Mouse (Mus musculus) c-Kit-negative CD71-positive TER-119-positive erythroid progenitor cells, embryonic 14.5 days (primary cell): Measurements from ENCODE around the gene Sox5.

Experiments
- DNase-seq: peaks from one replicate; pipeline ENCODE4 v3.0.0-alpha.2; 2013; ENCODE audit warnings: low read depth, low spot score

The Sox5 gene

GRCm38 (mm10) chr6:144772175-144772918 lies 9.4 kb downstream of the Sox5 start:
- DNase-seq = no peak

- no peak for DNase-seq
Measured at GRCm38 (mm10) chr6:144769060-144769459, 12.7 kb downstream of the Sox5 start.

- no peak for DNase-seq
Measured at GRCm38 (mm10) chr6:144761902-144762301, 19.9 kb downstream of the Sox5 start.

- DNase-seq = no peak
Measured at GRCm38 (mm10) chr6:144759193-144759592, 22.6 kb downstream of the Sox5 start.

- DNase-seq = no peak
Measured at GRCm38 (mm10) chr6:144757414-144757813, 24.4 kb downstream of the Sox5 start.

- no peak for DNase-seq
Measured at GRCm38 (mm10) chr6:144756444-144756843, 25.3 kb downstream of the Sox5 start.

- no peak for DNase-seq
Measured at GRCm38 (mm10) chr6:144755304-144755703, 26.5 kb downstream of the Sox5 start.

- no peak for DNase-seq
Measured at GRCm38 (mm10) chr6:144754366-144754765, 27.4 kb downstream of the Sox5 start.

GRCm38 (mm10) chr6:144753963-144754296 lies 27.8 kb downstream of the Sox5 start:
- no peak for DNase-seq

GRCm38 (mm10) chr6:144753225-144753962 lies 28.4 kb downstream of the Sox5 start:
- DNase-seq = no peak

- no peak for DNase-seq
Measured at GRCm38 (mm10) chr6:144751581-144751980, 30.2 kb downstream of the Sox5 start.

GRCm38 (mm10) chr6:144750197-144750596 lies 31.6 kb downstream of the Sox5 start:
- no peak for DNase-seq

GRCm38 (mm10) chr6:144746436-144746835 lies 35.3 kb downstream of the Sox5 start:
- no peak for DNase-seq

- DNase-seq = no peak
Measured at GRCm38 (mm10) chr6:144742559-144742958, 39.2 kb downstream of the Sox5 start.

GRCm38 (mm10) chr6:144741080-144741655 lies 40.6 kb downstream of the Sox5 start:
- DNase-seq = no peak

GRCm38 (mm10) chr6:144740343-144740742 lies 41.4 kb downstream of the Sox5 start:
- no peak for DNase-seq

GRCm38 (mm10) chr6:144739753-144740152 lies 42.0 kb downstream of the Sox5 start:
- DNase-seq = no peak

- no peak for DNase-seq
Measured at GRCm38 (mm10) chr6:144737786-144738185, 44.0 kb downstream of the Sox5 start.

- DNase-seq = no peak
Measured at GRCm38 (mm10) chr6:144731251-144731970, 50.4 kb downstream of the Sox5 start.

- DNase-seq = no peak
Measured at GRCm38 (mm10) chr6:144723530-144724144, 58.1 kb downstream of the Sox5 start.

GRCm38 (mm10) chr6:144723024-144723423 lies 58.8 kb downstream of the Sox5 start:
- no peak for DNase-seq

- no peak for DNase-seq
Measured at GRCm38 (mm10) chr6:144720846-144721245, 60.9 kb downstream of the Sox5 start.
